Mouse (Mus musculus): Measurements from ENCODE around the gene 1190007I07Rik.

Gene 1190007I07Rik

DNA sequence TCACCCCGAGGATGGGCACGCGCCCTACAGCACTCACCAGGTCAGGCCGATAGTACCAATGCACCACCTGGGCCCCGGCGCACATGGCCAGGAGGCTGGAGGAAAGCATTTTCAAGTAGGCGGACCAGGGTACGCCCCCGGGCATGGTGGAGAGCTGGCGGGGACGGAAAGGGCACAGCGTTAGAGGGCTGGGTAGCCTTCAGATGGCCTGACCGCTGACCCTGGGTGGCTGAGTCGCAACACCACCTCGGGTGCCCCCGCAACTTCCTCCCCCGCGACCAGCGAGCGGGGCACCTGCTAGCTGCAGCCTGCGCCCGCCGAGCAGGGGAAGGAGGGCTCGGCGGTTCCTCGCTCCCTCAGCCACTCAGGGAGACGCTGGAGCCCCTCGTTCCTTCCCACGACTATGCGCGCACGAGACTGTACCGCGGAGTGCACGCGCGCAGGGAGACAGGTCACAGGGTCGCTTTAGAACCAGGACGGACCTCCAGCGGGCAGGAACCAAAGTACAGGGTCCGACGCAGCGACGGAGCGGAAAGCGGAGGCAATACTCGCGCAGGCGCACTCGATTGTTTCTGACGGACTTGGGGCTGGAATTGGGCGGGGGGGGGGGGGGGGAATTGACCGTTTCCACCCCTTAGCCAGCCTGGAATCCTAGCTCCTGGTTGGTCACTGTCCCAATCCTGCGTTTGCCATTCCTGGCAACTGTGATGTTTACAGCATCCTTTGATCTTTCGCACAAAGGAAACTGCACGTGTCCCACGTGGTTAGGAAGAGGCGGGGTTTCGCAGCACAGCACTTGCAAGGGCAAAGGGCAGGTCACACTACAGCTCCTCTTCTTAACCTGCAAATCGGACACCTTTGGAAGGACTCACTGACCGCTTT, at the start of gene 1190007I07Rik:
TSS of gene 1190007I07Rik (minus strand) at position 558 of the 882 bp plus-strand sequence.
- in situ Hi-C loops (cut with MboI, MseI) = loop anchor here in 1 of 2 experiments (10.0 kb wide), 1 partner anchor 732 kb away; no protein-coding TSS in a partner anchor

DNA sequence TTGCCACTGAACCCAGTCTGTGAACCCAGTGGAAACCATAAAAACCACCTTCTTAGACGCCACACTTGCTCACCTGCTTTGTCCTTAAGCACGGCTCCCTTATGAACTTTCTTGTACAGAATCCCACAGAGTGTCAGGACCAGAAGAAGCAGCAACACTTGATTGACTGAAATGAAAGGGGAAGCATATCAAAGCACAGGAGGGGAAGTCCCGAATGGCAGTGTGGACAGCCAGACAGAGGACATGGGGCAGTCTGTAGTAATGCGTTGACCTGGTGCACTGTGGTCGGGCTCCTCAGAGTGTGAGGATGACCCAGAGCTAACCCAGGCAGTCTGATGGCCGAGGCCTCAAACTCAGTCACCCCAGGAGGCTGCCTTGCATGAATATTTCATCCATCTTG, 47.2 kb upstream of the 1190007I07Rik start:
- in situ Hi-C loops (cut with MboI, MseI) = no loop called here

DNA sequence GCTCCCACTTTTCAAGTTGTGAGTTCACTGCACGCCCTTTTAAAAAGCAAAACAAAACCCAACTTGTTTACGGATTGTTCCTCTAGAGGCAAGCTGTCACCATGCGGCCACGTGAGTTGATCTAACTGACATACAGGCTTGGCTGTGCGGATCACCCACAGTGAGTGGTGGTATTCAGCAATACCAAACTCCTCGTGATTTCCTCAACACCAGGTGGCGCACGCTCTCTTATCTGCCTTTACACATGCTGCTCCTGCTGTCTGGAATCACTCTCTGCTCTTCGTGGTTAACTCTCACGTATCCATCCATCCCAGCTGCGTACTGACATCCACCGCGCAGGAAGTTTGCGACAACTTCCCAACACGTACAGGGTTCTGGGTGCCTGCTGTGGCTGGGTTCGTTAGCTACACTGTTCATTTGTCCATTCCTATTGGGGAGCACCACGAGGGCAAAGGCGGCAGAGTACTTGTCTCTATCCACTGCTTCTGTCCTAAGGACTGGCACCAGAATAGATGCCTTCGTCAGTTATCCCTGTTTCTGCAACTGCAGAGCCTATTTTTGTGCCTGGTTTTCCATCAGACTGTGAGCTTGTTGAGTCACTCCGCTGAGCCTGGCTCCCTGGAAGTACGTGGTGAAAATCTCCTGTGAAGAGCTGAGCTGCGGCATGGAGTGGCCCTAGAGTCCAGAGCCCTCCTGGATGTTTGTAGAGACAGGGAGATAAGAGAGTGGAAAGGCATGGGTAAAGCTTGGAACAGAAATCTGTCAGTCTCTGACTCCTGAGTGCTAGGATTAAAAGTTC, 43.6 kb upstream of the 1190007I07Rik start:
- in situ Hi-C loops (cut with MboI, MseI) = no loop called here

DNA sequence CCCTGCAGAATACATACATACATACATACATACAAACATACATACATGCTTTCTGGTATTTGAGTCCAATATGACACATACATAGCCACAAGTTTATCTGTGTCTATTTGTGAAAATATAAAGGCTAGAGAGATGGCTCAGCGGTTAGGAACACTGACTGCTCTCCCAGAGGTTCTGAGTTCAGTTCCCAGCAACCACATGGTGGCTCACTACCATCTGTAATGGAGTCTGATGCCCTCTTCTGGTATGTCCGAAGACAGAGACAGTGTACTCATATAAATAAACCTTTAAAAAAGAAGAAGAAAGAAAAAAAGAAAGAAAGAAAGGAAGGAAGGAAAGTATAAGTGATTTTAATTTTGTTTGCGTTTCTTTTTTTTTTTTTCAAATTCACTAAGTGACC, 42.9 kb upstream of the 1190007I07Rik start:
- in situ Hi-C loops (cut with MboI, MseI) = no loop called here

DNA sequence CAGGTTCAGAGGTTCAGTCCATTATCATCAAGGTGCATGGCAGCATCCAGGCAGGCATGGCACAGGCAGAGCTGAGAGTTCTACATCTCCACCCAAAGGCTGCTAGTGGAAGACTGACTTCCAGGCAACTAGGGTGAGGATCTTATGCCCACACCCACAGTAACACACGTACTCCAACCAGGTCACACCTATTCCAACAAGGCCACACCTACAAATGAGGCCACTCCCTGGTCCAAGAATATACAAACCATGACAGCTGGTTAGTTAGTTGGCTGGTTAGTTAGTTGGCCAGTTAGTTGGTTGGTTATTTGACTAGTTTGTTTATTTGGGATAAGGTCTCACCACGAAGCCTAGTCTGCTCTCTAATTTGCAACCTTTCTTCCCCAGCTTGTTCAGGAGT, 40.3 kb upstream of the 1190007I07Rik start:
- in situ Hi-C loops (cut with MboI, MseI) = no loop called here

DNA sequence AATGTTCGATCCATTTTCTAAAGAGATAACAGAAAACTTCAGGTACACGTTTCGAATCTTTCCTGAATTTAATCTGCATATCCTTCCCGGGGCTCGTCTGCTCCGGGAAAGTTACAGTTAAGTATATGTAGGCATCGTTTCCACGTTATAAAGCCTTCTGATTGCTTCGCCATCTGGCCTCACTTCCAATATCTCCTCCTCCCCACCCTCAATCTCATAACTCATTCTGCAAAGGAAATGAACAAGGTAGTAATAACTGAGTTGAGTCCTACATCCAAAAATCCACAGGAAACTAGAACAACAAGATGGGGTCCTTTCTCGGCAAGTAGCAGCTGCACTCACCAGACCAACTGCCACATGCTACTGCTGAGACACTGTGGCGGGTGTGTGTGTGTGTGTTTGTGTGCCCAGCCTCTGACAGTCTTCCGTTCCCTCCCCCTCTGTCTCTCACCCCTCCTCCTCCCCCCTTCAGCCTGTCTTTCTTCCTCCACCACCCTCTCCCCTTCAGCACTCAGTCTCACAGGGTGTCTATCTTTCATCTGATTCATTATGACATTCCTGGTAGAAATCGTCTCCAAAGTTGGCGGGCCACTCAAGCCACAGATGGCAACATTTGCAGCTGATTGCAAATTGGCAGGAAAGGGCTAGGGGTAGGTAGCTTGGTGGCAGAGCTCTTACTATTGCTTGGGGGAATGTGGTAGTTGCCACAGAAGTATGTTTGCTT, 39.4 kb upstream of the 1190007I07Rik start:
- in situ Hi-C loops (cut with MboI, MseI) = no loop called here

DNA sequence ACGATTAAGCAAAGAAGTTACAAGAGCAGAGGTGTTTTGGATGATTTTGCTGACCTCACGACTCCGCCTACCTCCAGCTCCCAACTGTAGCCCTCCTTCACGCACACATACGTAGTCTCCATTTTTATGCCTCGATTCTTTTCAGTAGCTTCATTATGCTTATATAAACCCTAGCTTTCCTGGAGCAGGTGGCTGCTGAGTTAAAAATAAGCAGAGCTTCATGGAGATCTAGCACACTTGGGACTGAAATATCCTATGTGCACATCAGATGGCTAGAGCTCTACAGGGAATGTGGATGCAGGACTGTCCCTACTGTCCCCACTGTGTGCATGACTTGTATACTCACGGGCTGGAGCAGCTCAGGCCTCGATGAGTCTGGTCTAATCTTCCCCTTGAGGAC, 38.8 kb upstream of the 1190007I07Rik start:
- in situ Hi-C loops (cut with MboI, MseI) = no loop called here

DNA sequence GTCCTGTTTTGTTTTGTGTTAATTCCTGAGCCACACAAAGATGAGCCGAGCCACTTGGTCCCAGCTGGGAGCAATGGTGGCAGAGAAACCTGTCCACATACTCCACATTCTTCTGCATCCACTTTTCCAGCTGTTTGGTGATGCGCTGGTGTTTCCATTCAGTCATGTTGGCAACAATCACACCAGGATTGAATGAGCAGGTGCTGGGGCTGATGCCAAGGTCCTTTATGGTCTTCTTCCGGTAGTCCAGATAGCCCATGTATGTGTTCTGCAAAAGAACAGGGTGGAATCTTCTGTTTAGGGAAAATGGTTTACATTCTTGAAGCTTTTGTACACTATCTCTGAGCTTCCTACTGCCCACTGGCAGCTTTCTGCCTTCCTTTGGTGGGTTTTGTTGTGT, 31.6 kb upstream of the 1190007I07Rik start:
- in situ Hi-C loops (cut with MboI, MseI) = loop anchor here in 1 of 2 experiments (10.0 kb wide), 1 partner anchor 230 kb away; no protein-coding TSS in a partner anchor

DNA sequence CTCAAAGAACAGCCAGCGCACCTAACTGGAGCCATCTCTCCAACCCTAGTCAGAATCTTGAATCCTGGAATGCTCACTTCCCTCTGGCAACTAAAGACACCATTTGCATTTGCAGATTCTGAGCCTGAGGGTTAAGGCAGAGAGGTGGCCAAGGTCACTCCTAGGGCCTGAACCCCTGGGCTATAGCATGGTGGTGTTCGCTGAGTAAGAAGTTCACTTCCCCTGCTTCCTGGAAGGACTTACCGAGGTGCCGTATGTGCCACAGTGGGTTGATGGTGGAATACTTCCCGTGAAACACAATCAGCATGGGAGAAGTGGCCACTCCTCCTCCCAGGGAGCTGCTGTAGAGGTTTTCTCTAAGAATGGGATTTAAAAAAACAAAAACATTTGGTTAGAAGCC, 29.6 kb upstream of the 1190007I07Rik start:
- in situ Hi-C loops (cut with MboI, MseI) = loop anchor here in 1 of 2 experiments (10.0 kb wide), 1 partner anchor 232 kb away; no protein-coding TSS in a partner anchor

DNA sequence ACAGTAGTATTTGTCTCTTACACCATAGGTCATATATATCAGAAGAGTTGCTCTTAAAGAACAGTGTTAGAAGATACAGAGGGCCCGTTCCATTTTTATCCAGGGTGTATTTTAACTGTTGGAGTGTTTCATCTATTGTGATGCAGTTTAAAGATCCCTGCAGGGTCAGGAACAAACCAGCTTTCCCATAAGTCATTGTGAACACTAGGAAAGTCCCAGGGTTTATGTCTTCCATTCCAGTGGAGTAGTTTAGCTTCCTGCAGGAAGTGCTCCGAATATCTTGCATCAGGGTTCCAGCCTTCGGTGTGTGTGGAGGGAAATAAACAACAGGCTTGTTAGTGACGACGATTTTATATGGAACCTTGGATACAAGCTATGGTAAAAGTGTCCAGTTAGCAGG, 28.2 kb upstream of the 1190007I07Rik start:
- in situ Hi-C loops (cut with MboI, MseI) = loop anchor here in 1 of 2 experiments (10.0 kb wide), 1 partner anchor 234 kb away; no protein-coding TSS in a partner anchor

DNA sequence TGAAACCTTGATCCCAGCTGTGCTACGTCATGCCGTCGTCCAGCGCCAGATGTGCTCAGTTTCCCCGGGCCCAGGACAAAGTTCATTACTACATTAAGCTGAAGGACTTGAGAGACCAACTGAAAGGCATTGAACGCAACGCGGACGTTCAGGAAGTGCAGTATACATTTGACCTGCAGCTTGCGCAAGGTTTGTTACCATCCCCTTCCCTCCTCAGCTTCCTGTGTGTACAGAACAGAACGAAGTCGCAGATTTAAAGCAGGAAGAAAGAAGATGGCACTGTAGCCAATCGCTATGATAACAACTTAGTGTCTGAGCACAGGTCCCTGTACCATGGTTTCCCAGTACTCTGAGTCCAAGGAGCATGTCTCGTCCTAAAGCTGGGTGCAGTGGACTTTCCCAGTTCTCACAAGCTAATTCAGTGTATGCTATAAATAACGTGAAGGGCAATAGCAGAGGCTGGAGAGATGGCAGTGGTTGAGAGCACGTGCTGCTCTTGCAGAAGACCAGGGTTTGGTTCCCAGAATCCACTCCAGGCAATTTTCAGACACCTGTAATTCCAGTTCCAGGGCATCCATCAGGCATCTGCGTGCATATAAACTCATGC, 24.3 kb upstream of the 1190007I07Rik start:
- in situ Hi-C loops (cut with MboI, MseI) = no loop called here

DNA sequence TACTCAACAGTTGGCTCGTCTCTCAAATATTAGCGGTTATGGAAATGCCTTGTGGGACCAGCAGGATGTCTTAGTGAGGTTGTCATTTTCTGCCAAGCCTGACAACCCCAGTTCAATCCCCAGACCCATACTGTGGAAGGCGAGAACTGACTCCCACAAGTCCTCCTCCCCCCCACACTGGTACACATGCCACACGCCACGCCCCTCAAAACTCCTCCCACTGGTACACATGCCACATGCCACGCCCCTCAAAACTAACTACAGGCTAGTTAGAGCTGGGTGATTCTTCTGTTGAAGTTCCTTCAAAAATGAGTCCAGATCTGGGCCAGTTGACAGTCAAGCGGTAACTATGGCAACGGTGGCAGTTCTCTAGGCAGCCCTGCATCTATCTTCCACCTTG, 23.1 kb upstream of the 1190007I07Rik start:
- in situ Hi-C loops (cut with MboI, MseI) = no loop called here

DNA sequence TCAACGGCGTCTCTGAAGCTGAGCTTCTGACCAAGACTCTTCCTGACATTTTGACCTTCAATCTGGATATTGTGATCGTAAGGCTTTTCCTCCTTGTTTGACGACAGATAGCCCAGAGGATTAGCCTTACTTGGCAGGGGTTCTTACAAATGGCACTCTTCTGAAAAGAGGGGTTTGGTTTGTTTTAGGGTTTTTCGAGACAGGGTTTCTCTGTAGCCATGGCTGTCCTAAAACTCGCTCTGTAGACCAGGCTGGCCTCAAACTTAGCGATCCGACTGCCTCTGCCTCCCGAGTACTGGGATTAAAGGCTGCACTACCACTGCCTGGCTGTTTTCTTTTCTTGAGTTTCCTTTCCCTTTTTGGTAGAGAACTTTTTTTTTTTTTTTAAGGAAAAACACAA, 18.5 kb upstream of the 1190007I07Rik start:
- in situ Hi-C loops (cut with MboI, MseI) = loop anchor here in 1 of 2 experiments (5.0 kb wide), 1 partner anchor 231 kb away; no protein-coding TSS in a partner anchor

DNA sequence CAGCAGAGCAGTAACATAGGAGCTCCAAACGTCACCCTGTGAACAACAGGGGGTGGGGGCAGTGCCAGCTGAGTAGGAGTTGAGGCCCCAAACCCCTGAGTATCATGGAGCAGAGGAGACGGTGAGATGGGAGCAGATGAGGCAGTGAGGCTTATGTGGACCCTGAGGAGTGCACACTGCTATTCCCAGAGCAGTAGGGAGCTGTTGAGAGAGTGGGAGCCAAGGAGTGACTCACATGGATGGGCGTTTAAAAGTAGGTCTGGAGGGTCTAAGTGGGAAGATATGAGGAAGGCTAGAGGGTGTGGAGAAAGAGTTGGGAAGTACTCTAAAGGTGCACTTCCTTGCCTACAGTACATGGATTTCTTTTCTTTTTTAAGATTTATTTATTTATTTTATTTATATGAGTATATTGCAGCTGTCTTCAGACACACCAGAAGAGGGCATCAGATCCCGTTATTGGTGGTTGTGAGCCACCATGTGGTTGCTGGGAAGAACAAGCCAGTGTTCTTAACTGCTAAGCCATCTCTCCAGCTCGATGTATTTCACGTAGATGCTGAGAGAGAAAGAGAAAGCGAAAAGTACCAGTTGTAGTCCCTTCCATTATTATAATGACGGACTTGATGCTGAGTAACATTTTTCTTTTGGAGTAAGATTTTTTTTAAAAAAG, 16.1 kb upstream of the 1190007I07Rik start:
- in situ Hi-C loops (cut with MboI, MseI) = no loop called here

DNA sequence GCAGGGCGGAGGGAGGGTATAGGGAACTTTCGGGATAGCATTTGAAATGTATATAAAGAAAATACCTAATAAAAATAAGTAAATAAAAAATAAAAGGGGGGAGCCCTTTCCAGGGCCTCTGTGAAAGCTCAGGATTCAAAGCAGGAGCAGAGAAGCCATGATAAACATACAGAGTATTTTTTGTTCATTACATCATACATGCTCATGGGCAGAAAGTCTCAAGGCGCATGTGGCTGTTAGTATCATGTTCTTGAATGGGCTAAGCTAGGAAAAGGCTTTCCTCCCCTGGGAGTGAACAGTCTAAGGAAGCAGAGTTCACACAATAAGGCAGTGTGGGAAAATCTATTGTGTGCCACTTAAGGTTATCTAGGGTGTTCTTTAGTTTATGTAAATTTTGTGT, 13.3 kb upstream of the 1190007I07Rik start:
- in situ Hi-C loops (cut with MboI, MseI) = no loop called here

DNA sequence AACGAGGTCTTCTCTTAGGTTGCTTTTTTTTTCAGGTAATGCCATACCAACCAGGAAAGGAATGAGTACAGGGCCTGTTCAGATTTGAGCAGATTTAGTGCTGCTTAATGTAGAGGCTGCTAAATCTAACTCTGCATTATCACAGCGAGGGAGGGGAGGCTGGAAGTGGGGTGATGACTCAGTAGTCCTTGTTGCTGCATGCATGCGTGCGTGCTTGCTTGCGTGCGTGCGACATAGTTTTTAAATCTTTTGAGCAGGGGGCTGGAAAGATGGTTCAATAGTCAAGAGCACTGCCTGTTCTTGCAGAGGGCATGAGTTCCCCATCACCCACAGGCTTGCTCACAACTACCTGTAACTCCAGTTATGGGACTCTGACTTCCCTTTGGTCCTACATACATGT, 11.3 kb upstream of the 1190007I07Rik start:
- in situ Hi-C loops (cut with MboI, MseI) = no loop called here

DNA sequence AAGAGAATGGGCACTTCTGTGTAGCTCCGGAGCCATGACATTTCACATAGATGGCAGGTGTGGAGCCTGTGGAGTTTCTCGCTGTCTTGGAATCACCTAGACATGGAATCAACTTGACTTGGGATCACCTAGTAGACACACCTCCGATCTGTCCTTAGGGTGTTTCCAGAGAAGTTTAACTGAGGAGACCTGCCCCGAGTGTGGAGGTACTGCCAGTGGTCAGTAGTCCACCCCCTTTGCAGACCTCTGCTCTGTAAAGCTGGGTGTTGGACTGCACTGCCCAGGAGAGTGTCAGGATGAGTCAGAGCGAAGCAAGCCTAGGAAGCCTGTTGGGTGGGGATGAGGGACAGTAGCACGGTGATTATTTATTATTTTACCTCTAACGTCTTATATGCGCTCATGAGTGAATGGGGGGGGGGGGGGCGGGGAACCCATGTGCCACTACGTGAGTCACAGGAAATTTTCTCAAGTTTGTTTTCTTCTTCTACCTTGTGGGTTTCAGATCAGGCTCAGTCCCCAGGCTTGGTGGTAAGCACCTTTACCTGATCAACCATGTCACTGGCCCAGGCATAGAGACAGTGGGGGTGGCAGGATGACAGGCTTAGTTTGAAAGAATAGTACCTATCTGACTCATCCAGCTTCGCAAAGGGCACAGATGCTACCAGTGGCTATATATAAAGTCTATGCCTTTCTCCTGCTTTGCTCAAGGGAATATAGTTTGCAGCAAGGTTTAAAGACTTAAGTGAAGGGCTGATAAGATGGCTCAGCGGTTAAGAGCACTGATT, 9.7 kb upstream of the 1190007I07Rik start:
- in situ Hi-C loops (cut with MboI, MseI) = no loop called here

DNA sequence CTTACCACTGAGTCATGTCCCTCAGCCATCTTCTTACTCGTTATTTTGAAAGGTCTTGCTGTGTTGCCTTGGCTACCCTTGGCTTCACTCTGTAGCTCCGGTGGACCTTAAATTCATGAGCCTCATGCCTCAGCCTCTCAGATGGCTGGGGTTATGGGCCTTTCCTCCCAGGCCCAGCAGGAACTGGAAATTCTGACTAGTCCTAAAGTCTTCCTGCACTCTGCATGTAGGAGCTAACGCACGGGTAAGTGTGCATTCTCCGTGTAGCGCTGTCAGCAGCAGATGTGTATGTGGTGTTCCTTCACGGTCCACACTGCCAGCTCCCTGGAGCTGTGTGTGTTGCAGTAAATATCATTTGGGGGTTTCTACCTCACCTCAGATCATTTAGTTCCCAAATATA, 8.1 kb upstream of the 1190007I07Rik start:
- in situ Hi-C loops (cut with MboI, MseI) = no loop called here

DNA sequence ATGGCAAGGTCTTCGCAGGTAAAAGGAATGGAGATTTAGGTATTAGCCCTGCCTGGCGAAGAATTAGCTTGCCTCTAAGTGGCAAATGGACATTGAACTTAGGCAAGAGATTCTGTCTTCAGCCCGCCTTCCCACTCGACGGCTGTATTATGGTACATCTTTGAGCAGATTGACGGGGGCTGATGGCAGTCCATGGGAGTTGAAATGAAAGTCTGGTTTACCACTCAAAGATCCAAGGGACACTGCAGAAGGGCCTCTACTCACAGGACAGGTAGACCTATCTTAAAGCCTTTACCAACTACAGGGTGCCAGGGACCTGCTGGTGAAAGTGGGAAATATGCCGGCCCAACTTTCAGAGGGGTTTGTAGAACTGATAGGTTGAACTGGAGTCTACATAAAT, 7.5 kb upstream of the 1190007I07Rik start:
- in situ Hi-C loops (cut with MboI, MseI) = no loop called here

All from T-helper 17 cell (primary cell).